Mouse (Mus musculus) regulatory T cell (primary cell): ENCODE measurements at regions not wholly inside any gene's neighbourhood (a gene's known extent, or its start where the extent isn't known, plus 50 kb on each side); places are given as distances from the start of the nearest gene placed in this dataset.

Source experiments
- in situ Hi-C: fragments of 300-600 bp; cut with MboI, MseI; formaldehyde crosslinking; loops from one replicate; pipeline ENCODE4 v1.15.1; 2025; ENCODE audit warnings: high pct_unique_total_duplicates

DNA sequence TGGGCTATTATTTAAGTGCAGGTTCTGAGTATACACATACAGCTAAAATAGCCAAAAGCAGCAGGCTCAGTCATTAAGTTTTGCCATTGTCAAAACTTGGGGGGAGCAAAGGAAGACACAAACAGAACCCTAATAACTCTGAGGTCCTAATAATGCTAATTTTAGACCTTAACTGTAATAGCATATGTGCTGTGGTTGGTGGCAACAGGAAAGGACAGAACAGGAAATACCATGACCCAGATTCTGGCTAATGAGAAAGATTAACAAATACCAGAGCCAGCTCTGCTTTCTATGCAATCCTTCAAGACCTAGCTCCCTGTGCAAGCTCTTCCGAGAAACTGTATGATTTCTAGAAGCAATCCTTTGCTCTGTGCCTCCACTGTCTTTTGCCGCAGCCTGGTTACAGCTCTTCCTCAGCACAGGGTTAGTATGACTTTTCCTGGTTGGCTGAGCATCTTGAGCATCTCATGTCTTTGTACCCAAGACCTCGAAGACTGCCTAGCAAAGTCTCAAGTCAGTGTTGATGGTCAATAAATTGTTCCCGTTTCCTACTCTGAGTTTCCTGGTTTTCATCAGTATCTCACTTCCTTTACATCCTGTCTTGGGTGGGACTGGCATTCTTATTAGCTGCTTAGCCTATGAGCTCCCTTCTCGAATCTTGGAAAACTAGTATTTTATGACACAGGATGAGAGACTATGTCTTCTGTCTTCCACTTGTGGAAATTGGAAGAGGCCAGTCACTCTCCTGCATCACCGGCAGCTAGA, 49.9 kb upstream of the Eed start:
- in situ Hi-C loops = no loop called here

DNA sequence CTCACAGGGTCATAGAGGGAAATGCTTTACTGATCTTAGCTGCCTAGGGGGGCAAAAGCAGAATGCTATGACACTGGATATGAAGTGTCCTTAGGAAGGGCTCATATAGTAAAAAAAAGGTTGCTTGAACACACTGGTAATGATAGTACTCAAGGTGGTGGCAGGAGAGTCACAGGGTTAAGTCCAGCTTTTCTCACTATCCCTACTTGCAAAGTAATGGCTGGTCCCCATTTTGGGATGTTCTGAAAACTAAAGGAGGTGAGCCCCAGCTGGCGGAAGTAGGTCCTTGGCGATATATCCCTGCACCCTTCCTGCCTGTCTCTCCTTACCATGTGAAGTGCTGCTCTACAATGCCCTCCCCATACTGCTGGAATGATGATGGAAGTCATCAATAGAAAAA, 52.3 kb upstream of the Eed start:
- in situ Hi-C loops = no loop called here

DNA sequence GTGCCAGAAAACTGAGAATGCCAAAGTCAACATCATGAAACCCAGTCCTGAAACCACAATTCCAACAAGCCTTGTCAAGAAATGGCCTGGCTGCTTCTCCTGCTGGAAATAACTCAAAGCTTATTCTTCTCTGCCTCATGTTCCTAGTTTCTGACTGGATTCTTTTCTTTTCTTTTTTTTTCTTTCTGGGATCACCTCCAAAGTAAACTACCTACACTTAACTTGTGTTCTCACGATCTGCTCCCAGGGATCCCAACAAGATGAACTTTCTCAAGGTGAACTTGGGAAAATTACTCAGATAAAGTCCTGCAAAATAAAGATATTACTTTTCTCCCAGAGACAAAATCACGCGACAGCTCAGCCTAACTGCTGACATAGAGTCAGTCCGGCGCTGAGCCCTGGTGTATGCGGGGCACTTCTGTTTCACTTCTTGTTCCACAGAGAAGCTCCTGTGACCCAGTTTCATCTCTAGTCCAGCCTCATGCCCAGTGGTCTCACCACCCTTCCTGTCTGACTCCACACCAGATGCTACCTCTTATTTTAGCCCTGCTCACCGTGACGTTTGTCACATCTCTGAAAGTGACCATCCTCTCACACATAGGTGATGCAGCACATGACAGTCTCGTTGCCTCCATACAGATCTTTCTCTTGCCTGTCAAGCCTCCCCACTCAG, 53.0 kb upstream of the Eed start:
- in situ Hi-C loops = no loop called here

DNA sequence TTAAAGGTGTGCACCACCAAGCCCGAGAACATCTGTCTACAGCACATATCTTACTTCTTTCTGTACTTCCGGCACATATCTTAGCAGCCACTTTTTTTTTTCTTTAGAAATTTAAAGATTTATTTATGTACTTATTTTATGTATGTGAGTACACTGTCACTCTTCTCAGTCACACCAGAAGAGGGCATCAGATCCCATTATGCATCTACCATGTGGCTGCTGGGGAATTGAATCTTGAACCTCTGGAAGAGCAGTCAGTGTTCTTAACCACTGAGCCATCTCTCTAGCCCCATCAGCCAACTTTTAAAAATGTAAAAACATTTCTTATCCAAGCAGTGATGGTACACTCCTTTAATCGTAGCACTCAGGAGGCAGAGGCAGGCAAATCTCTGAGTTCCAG, 53.7 kb upstream of the Eed start:
- in situ Hi-C loops = no loop called here

DNA sequence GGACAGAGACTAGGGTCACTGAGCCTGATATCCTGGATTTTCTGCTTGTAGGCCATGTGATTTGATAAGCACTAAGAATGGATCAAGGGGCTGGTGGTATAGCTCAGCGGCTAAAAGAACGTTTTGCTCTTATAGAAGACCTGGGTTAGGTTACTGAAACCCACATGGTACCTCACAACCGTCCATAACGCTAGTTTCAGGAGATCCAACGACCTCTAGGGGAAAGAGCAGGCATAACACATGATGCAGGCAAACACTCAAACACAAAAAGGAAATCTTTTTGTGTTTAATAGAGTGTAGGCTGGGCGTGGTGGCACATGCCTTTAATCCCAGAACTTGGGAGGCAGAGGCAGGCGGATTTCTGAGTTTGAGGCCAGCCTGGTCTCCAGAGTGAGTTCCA, 54.6 kb upstream of the Eed start:
- in situ Hi-C loops = no loop called here

DNA sequence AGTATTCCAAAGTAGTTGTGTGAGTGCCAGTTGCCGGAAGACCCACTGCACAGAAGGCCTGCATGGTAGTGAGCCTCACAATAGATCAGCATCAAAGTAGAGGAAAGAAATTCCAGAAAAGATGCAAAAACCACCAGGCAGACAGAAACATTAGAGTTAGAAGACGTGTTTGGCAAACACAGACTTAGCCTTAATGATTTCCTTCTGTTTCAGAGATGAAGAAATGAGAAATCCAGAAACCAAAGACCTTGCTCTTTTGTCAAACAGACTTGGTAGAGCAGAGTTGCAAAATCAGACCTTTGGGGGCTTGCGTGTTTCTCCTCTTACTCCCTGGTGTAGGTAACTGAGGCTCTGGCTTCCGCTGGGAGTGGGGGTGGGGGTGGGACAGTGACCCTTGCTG, 57.0 kb upstream of the Eed start:
- in situ Hi-C loops = no loop called here

DNA sequence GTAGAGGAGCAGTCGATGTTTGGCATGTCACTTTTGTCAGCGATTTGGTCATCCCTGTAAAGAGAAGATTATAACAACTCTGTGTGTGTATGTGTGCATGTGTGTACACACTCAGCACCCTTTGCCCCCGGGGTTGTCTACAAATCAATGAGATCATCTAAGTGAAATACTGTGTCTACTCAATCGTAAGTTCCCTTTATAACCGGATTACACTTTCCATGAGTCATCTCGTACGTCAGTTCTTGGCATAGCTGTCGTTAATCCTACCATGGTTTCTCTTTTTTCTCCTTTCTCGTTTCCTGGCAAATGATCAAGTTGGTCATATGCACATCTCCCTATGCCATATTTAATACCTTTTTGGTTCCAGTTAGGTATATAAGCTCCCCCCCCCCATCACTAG, 58.7 kb upstream of the Eed start:
- in situ Hi-C loops = no loop called here

DNA sequence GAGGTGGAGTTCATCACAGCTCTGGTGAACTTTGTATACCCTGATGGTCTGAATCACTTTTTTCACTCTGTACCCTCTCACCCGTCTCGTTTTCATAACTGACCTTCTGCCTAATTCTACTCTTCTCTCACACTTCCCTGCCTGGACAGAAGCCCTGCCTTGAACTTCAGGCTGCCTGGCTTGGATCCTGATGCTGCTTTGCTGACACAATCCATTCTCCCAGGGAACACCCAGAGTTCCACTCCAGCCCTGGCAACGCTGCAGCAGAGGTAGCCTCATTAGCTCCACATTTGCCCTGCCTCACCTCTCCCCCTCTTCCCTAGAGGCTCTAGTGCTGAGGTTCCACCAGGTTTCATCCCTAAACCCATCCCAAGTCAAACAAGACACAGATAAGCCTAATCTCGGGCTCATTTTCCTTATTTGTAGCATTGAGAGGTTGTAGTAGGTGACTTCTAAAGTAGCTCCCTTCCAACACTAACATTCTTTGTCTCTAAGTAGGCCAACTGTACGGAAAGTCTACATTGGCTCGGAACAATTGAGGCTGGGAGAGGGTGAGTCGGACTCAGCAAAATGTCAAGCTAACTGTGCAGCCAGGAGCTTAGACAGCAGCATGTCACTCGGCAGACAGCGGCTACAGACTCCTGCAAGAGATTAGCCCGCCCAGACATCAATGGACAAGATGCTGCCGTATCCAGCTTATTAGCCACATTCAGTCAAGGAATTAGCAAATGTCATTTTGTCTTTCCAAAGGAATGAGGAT, 60.0 kb upstream of the Eed start:
- in situ Hi-C loops = no loop called here

DNA sequence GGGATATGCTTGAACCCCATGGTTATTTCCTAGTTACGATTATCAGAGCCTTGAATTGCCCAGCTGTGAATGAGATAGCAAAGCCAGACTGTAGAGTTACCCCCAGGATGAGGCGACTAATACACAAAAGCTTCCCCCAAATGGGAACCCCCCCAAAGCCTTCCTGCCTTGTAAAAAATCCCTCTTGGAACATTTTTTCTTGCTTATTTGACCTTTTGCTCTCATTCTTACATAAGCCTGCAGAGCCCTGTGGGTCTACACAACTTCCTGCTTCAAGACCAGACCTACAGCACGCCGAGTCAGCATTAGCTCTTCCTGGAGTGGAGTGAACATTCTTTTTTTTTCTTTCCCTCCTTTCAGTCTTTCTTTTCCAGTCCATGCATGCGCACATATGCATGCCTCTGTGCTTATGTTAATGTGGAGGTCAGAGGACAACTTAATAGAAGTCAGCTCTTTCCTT, 60.8 kb upstream of the Eed start:
- in situ Hi-C loops = no loop called here

DNA sequence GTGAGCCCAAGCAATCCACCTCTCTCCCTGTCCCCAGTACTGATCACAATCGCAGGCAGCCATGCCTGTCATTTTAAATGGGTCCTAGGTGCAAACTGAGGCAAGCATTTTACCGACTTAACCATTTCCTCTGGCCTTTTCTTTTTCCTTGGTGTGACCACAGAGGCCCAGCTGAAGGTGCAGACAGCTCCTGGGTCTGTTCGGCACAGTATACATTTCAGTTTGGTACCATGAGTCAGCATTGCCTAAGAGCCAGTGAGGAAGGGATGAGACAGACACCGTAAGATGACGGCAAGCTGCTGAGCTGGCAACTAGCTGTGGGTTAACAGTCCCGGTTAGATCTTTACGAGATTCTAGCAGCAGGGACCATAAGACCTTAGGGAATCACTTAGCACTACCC, 61.6 kb upstream of the Eed start:
- in situ Hi-C loops = no loop called here

DNA sequence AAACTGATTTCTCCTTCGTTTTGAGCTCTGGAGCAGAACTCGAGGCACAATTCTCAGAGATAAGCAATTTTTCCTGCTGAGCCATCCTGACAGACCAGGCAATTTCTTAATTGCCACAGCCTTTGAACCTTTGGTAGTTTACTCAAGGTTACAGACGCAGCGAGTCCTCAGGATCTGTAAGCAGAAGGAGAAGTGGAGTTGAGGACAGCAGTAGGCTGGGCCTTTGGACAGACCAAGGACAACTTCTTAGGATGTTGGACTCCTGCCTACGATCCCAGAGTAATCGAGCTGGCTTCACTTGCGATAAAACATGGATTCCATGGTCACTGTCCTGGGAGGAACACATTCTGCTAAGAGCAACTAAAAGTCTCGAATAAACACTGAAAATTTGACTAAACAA, 62.7 kb upstream of the Eed start:
- in situ Hi-C loops = no loop called here

DNA sequence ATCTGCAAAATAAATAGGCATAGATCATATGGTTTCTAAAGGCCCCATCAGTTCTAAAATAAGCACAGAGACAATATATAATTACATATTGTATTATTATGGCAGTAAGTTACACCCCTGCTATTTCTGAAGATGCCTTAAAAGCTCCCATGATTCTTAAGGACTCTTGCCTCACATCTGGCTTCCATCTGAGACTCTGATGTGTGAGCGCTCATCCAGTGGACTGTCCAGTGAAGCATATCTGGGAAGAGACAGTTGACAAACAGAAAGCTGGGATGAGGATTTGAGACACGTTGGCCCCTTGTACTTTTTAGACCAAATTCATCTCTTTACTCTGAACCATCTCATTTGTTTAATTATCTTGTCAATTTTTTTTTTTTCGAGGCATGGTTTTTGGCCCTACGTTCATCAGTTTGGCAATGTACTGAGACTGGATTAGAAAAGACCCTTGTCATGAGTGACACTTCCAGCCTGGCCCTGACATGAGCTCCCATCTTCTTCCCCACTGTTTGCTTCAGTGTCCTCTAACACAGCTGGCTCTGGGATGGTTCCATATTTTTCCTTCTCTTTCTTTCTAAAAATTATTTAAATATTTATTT, 63.4 kb upstream of the Eed start:
- in situ Hi-C loops = no loop called here

DNA sequence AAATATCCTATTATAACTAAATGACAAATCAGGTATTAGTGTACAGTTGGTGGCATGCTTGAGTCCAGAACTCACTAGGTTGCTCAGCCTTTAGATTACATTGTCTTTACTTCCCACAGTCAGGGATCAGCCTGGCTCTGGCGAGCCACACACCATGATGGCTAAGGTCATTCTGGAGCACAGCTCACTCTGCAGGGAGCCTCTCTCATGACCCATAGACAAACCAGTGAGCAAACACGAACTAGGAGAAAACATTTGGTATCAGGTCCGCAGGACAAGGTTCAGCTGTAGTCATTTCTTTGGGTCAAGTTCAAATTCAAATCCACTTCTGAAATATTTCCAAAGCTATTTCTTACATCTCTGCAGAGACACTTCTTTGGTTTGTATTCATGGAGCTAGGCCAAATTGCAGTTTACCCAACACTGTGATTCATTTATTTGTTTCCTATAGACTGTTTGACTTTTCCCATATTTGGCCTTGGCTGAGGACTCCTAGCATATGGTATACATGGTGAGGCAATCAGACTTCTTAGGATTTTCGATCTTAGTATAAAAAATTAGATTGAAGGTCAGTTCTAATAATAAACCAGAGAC, 64.5 kb upstream of the Eed start:
- in situ Hi-C loops = no loop called here

DNA sequence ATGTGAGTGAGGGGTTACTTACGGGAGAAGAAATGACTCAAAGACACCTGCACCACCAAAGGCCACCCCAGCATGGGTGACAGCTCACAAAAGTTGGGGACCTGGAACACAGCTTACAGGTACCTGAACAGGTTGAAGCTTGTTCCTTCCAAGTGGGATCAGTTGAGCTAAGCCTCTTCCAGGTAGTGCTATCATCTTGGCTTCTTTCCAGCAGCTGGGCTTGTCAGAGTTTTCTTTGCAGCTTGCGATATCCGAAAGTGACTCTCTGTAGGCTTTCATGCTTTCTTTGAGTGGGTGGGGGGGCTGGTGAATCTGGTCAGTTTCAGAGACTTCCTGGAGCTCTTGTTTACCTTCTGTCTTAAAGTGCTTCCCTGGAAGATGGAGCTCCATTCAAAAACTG, 65.4 kb upstream of the Eed start:
- in situ Hi-C loops = no loop called here

DNA sequence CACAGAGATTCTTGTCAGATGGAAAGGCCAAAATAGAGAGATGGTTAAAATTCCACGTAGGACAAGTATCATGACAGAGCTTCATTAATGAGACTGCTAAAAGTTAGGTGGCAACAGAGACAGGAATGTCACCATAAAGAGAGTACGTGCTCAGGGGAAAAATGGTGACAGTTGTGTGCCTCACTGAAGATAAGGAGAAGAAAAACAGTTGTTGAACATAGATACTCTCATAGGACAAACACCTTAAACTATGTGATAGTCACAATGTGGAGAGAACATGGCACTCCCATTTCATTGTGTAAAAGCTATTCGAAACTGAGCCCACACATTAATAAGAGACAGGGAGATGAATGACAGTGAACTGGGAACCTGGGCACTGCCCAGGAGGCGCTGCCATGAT, 66.1 kb upstream of the Eed start:
- in situ Hi-C loops = no loop called here

DNA sequence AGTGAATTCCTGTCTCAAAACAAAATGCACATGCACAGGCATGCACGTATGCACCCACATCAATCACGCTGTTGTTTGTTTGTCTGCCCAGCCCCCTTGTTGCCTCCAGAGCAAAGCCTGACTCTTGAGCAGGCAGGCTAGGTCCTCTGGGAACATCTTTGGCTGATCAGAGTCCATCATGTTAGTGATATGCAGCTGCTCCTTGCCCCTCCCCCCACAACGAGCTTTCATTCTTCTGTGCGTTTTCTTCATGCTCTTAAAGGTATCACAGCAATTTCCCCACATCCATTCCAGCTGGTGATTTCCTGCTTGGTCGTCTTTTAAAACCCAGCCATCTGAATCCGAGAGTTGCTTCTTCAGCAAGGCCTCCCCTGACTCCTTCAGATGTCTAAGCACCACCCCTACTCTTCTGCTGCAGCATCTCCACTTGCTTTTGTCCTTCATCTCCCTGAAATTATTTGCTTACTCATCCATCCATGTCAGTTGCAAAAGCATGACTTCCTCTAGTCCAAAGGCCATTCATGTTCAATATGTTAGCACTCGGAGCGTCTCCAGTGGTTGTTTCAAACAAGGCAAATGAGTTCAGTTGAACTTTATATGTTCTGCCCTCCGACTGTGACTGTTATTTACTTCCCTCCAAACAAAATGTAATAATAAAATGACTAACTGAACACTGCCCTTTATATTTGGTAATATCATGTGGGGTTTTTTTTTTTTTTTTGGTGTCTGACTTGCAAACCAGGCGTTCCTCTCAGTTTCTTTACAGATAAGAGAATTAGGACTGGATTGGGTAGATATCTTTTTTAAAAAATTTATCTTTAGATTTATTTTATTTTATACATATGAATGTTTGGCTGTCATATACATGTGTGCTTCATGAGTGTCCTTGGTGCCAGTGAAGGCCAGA, 67.9 kb upstream of the Eed start:
- in situ Hi-C loops = no loop called here

DNA sequence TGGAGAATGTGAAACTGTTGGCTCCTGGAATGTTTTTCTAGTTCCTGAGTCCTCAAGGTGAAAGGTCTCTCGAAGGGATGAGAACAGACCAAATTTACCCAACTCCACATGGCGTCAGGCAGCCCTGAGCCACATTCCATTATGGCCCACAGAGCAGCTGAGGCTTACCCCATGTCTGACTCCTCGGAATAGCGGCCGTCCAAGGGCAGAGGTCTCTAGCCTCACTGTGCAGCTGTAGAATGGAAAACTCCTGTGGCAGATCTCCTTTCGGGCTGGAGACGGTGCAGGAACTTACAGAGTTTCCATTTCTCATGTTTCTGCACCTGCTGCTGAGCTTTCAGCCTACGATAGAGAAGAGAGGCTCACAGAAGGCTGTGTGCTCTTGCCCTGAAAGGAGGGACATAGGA, 69.1 kb upstream of the Eed start:
- in situ Hi-C loops = loop anchor here (10.0 kb wide), 1 partner anchor 45 kb away; no protein-coding TSS in a partner anchor

DNA sequence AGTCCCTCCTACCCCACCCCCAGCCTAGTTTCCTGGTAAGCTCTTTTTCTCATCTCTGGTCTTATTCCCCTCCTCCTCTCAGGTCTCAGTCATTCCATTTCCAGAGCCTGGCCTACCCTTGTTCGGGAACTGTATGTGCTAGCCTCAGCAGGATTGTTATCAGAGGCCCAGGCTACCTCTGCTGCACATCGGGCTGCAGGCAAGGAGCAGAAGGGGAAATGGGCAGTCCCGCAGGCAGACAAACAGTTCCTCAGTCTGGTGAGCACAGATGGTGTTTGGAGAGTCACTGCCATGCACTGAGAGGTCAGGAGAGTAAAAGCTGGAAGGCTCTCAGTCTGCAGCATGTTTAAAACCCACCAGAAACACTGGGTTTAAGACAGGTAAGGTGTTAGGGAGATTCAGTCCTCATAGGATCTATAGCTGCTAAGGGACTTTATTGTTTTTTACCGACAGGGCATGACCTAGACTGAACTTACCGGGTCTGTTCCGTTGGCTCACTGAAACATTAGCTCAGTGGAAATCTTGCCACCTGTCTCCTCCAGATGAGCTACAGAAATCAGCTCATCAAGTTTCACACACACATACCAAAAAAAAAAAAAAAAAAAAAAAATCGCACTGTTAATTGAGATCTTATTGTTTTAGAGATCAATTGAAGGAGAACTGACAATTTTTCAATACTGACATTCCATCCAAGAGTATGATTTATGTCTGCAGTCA, 74.2 kb upstream of the Eed start:
- in situ Hi-C loops = loop anchor here (10.0 kb wide), 1 partner anchor 50 kb away; no protein-coding TSS in a partner anchor

DNA sequence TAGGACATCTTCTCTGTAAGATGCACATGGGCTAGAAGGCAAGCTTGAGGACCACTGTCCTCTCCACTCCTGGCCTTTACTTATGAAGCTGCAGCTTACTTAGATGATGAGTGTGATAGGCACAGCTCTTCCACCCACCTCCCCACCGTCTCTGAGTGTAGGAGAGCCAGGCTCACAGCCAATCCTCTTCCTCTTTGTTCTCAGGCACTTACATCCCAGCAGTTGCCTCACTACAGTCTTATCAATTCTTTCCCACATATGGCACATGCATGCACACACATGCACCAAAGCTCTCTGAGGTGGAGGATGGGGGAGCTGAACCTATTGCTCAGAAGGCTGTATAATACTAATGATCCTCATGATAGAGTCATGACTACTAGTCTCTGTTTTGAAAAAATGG, 72.1 kb upstream of the Picalm start:
- in situ Hi-C loops = loop anchor here (10.0 kb wide), 1 partner anchor 53 kb away; no protein-coding TSS in a partner anchor

DNA sequence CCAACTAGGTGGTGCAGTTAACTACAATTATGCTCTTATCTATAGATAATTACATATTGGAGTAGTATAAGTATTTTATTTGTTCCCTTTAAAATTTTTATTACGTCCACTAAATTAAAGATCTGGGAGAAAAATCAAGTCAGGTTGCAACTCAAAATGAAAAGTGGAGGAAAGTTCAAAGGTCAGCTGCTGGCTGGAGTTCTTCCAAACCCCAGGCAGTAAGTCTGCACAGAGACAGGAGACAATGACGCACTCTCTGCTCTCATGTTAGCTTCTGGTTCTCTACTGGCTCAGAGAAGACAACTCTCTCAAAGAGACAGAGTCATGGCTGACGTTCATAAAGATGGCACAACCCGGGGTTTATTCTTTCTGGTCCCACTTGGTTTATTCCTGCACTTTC, 71.4 kb upstream of the Picalm start:
- in situ Hi-C loops = loop anchor here (10.0 kb wide), 1 partner anchor 54 kb away; no protein-coding TSS in a partner anchor
